35 mouse cellular contexts compared by ENCODE assay signal in the genomic region with DNA sequence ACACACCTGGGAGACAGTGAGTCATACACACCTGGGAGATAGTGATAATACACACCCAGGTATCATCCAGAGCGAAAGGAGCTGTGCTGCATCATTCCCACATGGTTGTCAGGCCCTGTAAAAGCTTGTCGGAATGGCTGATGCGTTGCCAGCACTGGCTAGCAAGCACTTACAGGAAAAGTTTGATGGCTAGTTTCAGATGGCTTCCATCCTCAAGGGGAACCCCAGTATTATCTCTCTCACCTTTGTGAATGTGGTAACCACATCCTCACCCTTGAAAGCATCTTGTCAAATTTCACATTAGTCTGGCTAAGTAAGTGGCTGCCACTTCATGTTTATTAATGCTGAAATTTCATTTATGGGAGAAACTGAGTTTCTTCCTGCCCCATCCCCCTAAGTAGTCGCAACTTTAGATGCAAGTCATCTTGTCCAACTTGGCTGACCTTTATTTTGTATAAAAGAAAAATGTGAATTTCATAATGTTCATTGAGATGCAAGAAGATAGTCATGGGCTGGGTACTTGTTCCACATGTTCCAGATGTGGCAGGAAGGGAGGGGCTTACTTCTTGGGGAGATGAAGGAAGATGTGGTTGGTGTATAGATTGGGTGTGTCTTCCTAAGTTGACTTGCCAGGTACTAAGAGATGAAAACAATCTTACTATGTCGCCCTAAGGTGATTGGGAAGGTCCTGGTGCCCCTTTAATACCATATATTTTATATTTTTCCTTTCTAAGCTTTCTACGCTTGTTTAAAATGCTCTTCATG. TPM values are rescaled to one million over a fixed set of nuclear protein-coding genes. Genes with fewer than 3 reads are reported as not detected.
DNase-seq lines count a peak whose midpoint lies in the region; ATAC-seq lines count a peak whose summit lies in the region.
"Had no signal": no experiment of that assay in that cellular context is flagged by ENCODE, and none has a peak within 500 bp of the region (broad histone marks: within the 10 kb centered on the region; RNA-seq: fewer than 3 reads in every experiment).

No protein-coding gene starts in this region.

- H3K36me3 ChIP-seq in heart, embryonic 10.5 days = no peaks in the 10 kb centered on the region
- H3K36me3 ChIP-seq in heart, embryonic 12.5 days = no peaks in the 10 kb centered on the region
- H3K36me3 ChIP-seq: forebrain, embryonic 12.5 days; heart, embryonic 13.5 days; hindbrain, embryonic 10.5 days; hindbrain, embryonic 15.5 days; intestine, embryonic 15.5 days; liver, embryonic 13.5 days had no signal

- no peaks in the 10 kb centered on the region for H3K4me1 ChIP-seq in heart, embryonic 10.5 days
- no peaks in the 10 kb centered on the region for H3K4me1 ChIP-seq in heart, embryonic 12.5 days (replicated peaks)
- H3K4me1 ChIP-seq: forebrain, embryonic 12.5 days; heart, embryonic 13.5 days; hindbrain, embryonic 15.5 days; intestine, embryonic 15.5 days; liver, embryonic 13.5 days had no signal

- H3K9me3 ChIP-seq in heart, embryonic 10.5 days = no peaks in the 10 kb centered on the region
- H3K9me3 ChIP-seq in heart, embryonic 12.5 days (replicated peaks) = no peaks in the 10 kb centered on the region
- H3K9me3 ChIP-seq: forebrain, embryonic 12.5 days; heart, embryonic 13.5 days; hindbrain, embryonic 10.5 days; hindbrain, embryonic 15.5 days; intestine, embryonic 15.5 days; liver, embryonic 13.5 days had no signal

- no peak overlapping the region for H3K4me2 ChIP-seq in heart, embryonic 12.5 days
- H3K4me2 ChIP-seq: forebrain, embryonic 12.5 days; heart, embryonic 13.5 days; hindbrain, embryonic 15.5 days; intestine, embryonic 15.5 days; liver, embryonic 13.5 days had no signal

- peak; percentile 53 for DNase-seq in heart, embryonic 10.5 days (ENCODE audit: low spot score)
- peak; percentile 4 for DNase-seq in urinary bladder, adult 2 months (ENCODE audit: low spot score)
- DNase-seq in urinary bladder, postnatal 36 days (ENCODE audit: low spot score in 2 of 2) = no peak
- DNase-seq in cerebellum, adult 11 months = no peak
- DNase-seq: adrenal gland, postnatal 10 days; cerebellum, postnatal 14 days; gastrocnemius, postnatal 10 days; heart, adult 18-20 months; heart, postnatal 14 days; kidney, adult 9 months; kidney, postnatal 10 days; layer of hippocampus, adult 9-11 months; liver, embryonic 13.5 days; lung, adult 2 months; lung, postnatal 10 days; midbrain, embryonic 14.5 days; thymus, adult 2 months; thymus, postnatal 36 days had no signal

- no peak for ATAC-seq in heart, embryonic 12.5 days (ENCODE audit: insufficient number of reproducible peaks, low FRiP score)
- peak; percentile 61 for ATAC-seq in inflammation-experienced regulatory T-cells, adult 6 months
- no peak; the same call in 1 of the 2 replicates for ATAC-seq in megakaryocyte, adult 5-6 weeks (ENCODE audit: poor library complexity, severe bottlenecking)
- ATAC-seq: intestine, embryonic 15.5 days had no signal

- no peaks in the 10 kb centered on the region for H3K27me3 ChIP-seq in heart, embryonic 10.5 days (ENCODE audit: insufficient read depth, poor library complexity, severe bottlenecking)
- no peaks in the 10 kb centered on the region for H3K27me3 ChIP-seq in heart, embryonic 12.5 days (replicated peaks)
- H3K27me3 ChIP-seq: forebrain, embryonic 12.5 days; heart, embryonic 13.5 days; hindbrain, embryonic 15.5 days; intestine, embryonic 15.5 days; liver, embryonic 13.5 days had no signal

- no peak overlapping the region for H3K4me3 ChIP-seq in heart, embryonic 10.5 days
- H3K4me3 ChIP-seq in heart, embryonic 12.5 days = no peak overlapping the region
- H3K4me3 ChIP-seq: erythroblast, embryonic 14.5 days; forebrain, embryonic 12.5 days; heart, embryonic 13.5 days; hindbrain, embryonic 10.5 days; hindbrain, embryonic 15.5 days; intestine, embryonic 15.5 days; liver, embryonic 13.5 days had no signal

- H3K27ac ChIP-seq in heart, embryonic 10.5 days = no peak overlapping the region
- no peak overlapping the region for H3K27ac ChIP-seq in heart, embryonic 12.5 days (ENCODE audit: poor library complexity, severe bottlenecking)
- H3K27ac ChIP-seq: forebrain, embryonic 12.5 days; heart, embryonic 13.5 days; hindbrain, embryonic 10.5 days; hindbrain, embryonic 15.5 days; intestine, embryonic 15.5 days; liver, embryonic 13.5 days; macrophage had no signal

- no peak overlapping the region for H3K9ac ChIP-seq in heart, embryonic 12.5 days
- H3K9ac ChIP-seq: forebrain, embryonic 12.5 days; heart, embryonic 13.5 days; hindbrain, embryonic 15.5 days; intestine, embryonic 15.5 days; liver, embryonic 13.5 days had no signal

- 83% methylated on average over 6 of the region's 6 CpGs for WGBS in heart, embryonic 10.5 days
- WGBS in heart, embryonic 12.5 days = 79% methylated on average over 6 of the region's 6 CpGs

RNA-seq across cellular contexts. Expression of a gene that starts 9.4 kb away (rescaled TPM):
- polyA plus RNA-seq in heart, embryonic 10.5 days (2016; fragmentation: Nextera tagmentation; extraction: Ambion mirVana) = 0.05 and 0.10 TPM in 2 replicates
- polyA plus RNA-seq in heart, embryonic 12.5 days (2016; fragmentation: Nextera tagmentation; extraction: Ambion mirVana) = 0.04 and 0.19 TPM in 2 replicates
- polyA plus RNA-seq in urinary bladder, adult 2 months (2012; rRNA removed) = 3.4 and 3.8 TPM in 2 replicates
- 1 to 10 TPM in 1 of 3 experiments, not detected in 2; 1.1 TPM for polyA plus RNA-seq in inflammation-experienced regulatory T-cells, adult 6 months (2017; shearing (Covaris generic))
- total RNA-seq in megakaryocyte, adult 5-6 weeks (2015) = 5.1 and 6.3 TPM in 2 replicates
- 9.8 and 9.9 TPM in 2 replicates for total RNA-seq in megakaryocyte, adult 5-6 weeks (2017)
- total RNA-seq: ES-E14 had no signal
- polyA plus RNA-seq: erythroblast, embryonic 14.5 days; hindbrain, embryonic 10.5 days; hindbrain, embryonic 15.5 days; limb, embryonic 11.5 days; neural tube, embryonic 11.5 days had no signal

RNA-seq across cellular contexts. Expression of a gene that starts 34.3 kb away (rescaled TPM):
- polyA plus RNA-seq in heart, embryonic 10.5 days (2016; fragmentation: Nextera tagmentation; extraction: Ambion mirVana) = not detected in 2 replicates
- polyA plus RNA-seq in heart, embryonic 12.5 days (2016; fragmentation: Nextera tagmentation; extraction: Ambion mirVana) = 0.71 TPM in 1 of 2 replicates, not detected in the other
- 0.09 and 0.39 TPM in 2 replicates for polyA plus RNA-seq in urinary bladder, adult 2 months (2012; rRNA removed)
- 1 to 10 TPM in 1 of 3 experiments, not detected in 2; 1.0 TPM for polyA plus RNA-seq in inflammation-experienced regulatory T-cells, adult 6 months (2017; shearing (Covaris generic))
- 1.5 and 3.4 TPM in 2 replicates for total RNA-seq in megakaryocyte, adult 5-6 weeks (2015)
- total RNA-seq in megakaryocyte, adult 5-6 weeks (2017) = 0.26 and 0.73 TPM in 2 replicates
- total RNA-seq: CH12.LX; ES-E14; heart, adult 18-20 months; left cerebral cortex, adult 18-20 months; left cerebral cortex, postnatal 14 days had no signal
- polyA plus RNA-seq: embryonic facial prominence, embryonic 14.5 days; erythroblast, embryonic 14.5 days; forebrain, embryonic 12.5 days; hindbrain, embryonic 10.5 days; hindbrain, embryonic 15.5 days; intestine, embryonic 15.5 days; limb, embryonic 11.5 days; liver, embryonic 13.5 days; midbrain, embryonic 14.5 days; neural tube, embryonic 11.5 days had no signal

RNA-seq across cellular contexts. Expression of a gene that starts 57.4 kb away (rescaled TPM):
- 0.09 TPM in 1 of 2 replicates, not detected in the other for polyA plus RNA-seq in heart, embryonic 10.5 days (2016; fragmentation: Nextera tagmentation; extraction: Ambion mirVana)
- polyA plus RNA-seq in heart, embryonic 12.5 days (2016; fragmentation: Nextera tagmentation; extraction: Ambion mirVana) = not detected in 2 replicates
- polyA plus RNA-seq in urinary bladder, adult 2 months (2012; rRNA removed) = 0.04 TPM in 1 of 2 replicates, not detected in the other
- polyA plus RNA-seq in inflammation-experienced regulatory T-cells, adult 6 months (2017; shearing (Covaris generic)) = under 1 TPM in 1 of 3 experiments, not detected in 2; 0.87 TPM
- 9.8 and 11.2 TPM in 2 replicates for total RNA-seq in megakaryocyte, adult 5-6 weeks (2015)
- 0.81 and 2.3 TPM in 2 replicates for total RNA-seq in megakaryocyte, adult 5-6 weeks (2017)
- total RNA-seq: CH12.LX; ES-E14; gastrocnemius, postnatal 10 days; heart, adult 18-20 months; heart, postnatal 14 days; left cerebral cortex, adult 18-20 months had no signal
- polyA plus RNA-seq: embryonic facial prominence, embryonic 14.5 days; erythroblast, embryonic 14.5 days; forebrain, embryonic 12.5 days; heart, embryonic 13.5 days; hindbrain, embryonic 15.5 days; intestine, embryonic 15.5 days; limb, embryonic 11.5 days; liver, embryonic 13.5 days; midbrain, embryonic 14.5 days; neural tube, embryonic 11.5 days had no signal

RNA-seq across cellular contexts. Expression of a gene that starts 57.5 kb away (rescaled TPM):
- 0.06 and 0.25 TPM in 2 replicates for polyA plus RNA-seq in heart, embryonic 10.5 days (2016; fragmentation: Nextera tagmentation; extraction: Ambion mirVana)
- 0.39 and 0.55 TPM in 2 replicates for polyA plus RNA-seq in heart, embryonic 12.5 days (2016; fragmentation: Nextera tagmentation; extraction: Ambion mirVana)
- polyA plus RNA-seq in urinary bladder, adult 2 months (2012; rRNA removed) = 7.9 and 9.1 TPM in 2 replicates
- polyA plus RNA-seq in inflammation-experienced regulatory T-cells, adult 6 months (2017; shearing (Covaris generic)) = 1 to 10 TPM in 2 of 3 experiments, under 1 TPM in 1; 0.09 to 1.2 (median 1.1) TPM
- 209 and 227 TPM in 2 replicates for total RNA-seq in megakaryocyte, adult 5-6 weeks (2015)
- total RNA-seq in megakaryocyte, adult 5-6 weeks (2017) = 286 and 332 TPM in 2 replicates

Comparison
In these comparisons a context has a peak if more than half of its experiments do, and no peak if none do; other contexts are left out.
1. DNase-seq: peak in heart, embryonic 10.5 days (single experiment) and urinary bladder, adult 2 months (single experiment); none in urinary bladder, postnatal 36 days (0 of 2) and cerebellum, adult 11 months (single experiment).